Mouse (Mus musculus): ENCODE data around the gene Tmem240.
"Not testable (repeated sequence)": the region's sequence is repeated elsewhere in the genome, so short reads cannot be mapped to it uniquely, and the experiment has no call there.

The Tmem240 gene

GRCm38 (mm10) chr4:155734350-155734941, at the start of gene Tmem240:
Gene Tmem240 (plus strand): TSS chr4:155734800.
- Histone ChIP-seq H3K36me3 (ENCODE audit: insufficient read depth, low read length) (peaks cover 55% of the 10 kb centered on the region), H3K9me3 (ENCODE audit: low read length) (no peaks in the 10 kb centered on the region), H3K4me3 (replicated peaks; ENCODE audit: low read length) (peak within 1 kb of the TSS; percentile 84), H3K4me1 (replicated peaks; ENCODE audit: low read depth, low read length) (peaks cover 37% of the 10 kb centered on the region), H3K27me3 (ENCODE audit: insufficient read depth, low read length) (peaks cover 8% of the 10 kb centered on the region)
- TF ChIP-seq POU5F1 (IDR thresholded peaks at IDR 0.05; ENCODE audit: borderline replicate concordance, low read length) (no peak), CTCF (conservative IDR thresholded peaks at IDR 0.05; ENCODE audit: low read length) (no peak), NANOG (IDR thresholded peaks at IDR 0.05; ENCODE audit: borderline replicate concordance, low read length) (no peak)

- H3K4me1 ChIP-seq (replicated peaks; ENCODE audit: low read depth, low read length); H3K27me3 ChIP-seq (ENCODE audit: insufficient read depth, low read length); H3K36me3 ChIP-seq (ENCODE audit: insufficient read depth, low read length); H3K4me3 ChIP-seq (replicated peaks; ENCODE audit: low read length): not testable (repeated sequence)
- peaks cover 66% of the 10 kb centered on the region for H3K9me3 ChIP-seq (ENCODE audit: low read length)
Measured at GRCm38 (mm10) chr4:155687764-155688163, 46.8 kb upstream of the Tmem240 start.

- Histone ChIP-seq H3K27me3 (ENCODE audit: insufficient read depth, low read length) (no peaks in the 10 kb centered on the region), H3K9me3 (ENCODE audit: low read length) (peaks cover 44% of the 10 kb centered on the region), H3K4me1 (replicated peaks; ENCODE audit: low read depth, low read length) (peaks cover 27% of the 10 kb centered on the region), H3K36me3 (ENCODE audit: insufficient read depth, low read length) (peaks cover 7% of the 10 kb centered on the region), H3K4me3 (replicated peaks; ENCODE audit: low read length) (no peak overlapping the region)
- no peak for TF ChIP-seq CTCF (conservative IDR thresholded peaks at IDR 0.05; ENCODE audit: low read length)
- TF ChIP-seq NANOG (IDR thresholded peaks at IDR 0.05; ENCODE audit: borderline replicate concordance, low read length) = no peak
- TF ChIP-seq POU5F1 (IDR thresholded peaks at IDR 0.05; ENCODE audit: borderline replicate concordance, low read length) = no peak
Measured at GRCm38 (mm10) chr4:155690571-155691375, 43.8 kb upstream of the Tmem240 start.

GRCm38 (mm10) chr4:155692421-155692820, 42.2 kb upstream of the Tmem240 start:
- Histone ChIP-seq H3K9me3 (ENCODE audit: low read length) (peaks cover 27% of the 10 kb centered on the region), H3K4me3 (replicated peaks; ENCODE audit: low read length) (no peak overlapping the region), H3K27me3 (ENCODE audit: insufficient read depth, low read length) (no peaks in the 10 kb centered on the region), H3K36me3 (ENCODE audit: insufficient read depth, low read length) (peaks cover 20% of the 10 kb centered on the region), H3K4me1 (replicated peaks; ENCODE audit: low read depth, low read length) (peaks cover 42% of the 10 kb centered on the region)
- TF ChIP-seq CTCF (conservative IDR thresholded peaks at IDR 0.05; ENCODE audit: low read length) = no peak
- TF ChIP-seq NANOG (IDR thresholded peaks at IDR 0.05; ENCODE audit: borderline replicate concordance, low read length) = no peak
- no peak for TF ChIP-seq POU5F1 (IDR thresholded peaks at IDR 0.05; ENCODE audit: borderline replicate concordance, low read length)

GRCm38 (mm10) chr4:155694111-155694481, 40.5 kb upstream of the Tmem240 start, which contains the start of gene Fndc10:
Gene Fndc10 (plus strand): TSS chr4:155694342.
- H3K9me3 ChIP-seq (ENCODE audit: low read length) = peaks cover 11% of the 10 kb centered on the region
- TF ChIP-seq POU5F1 (IDR thresholded peaks at IDR 0.05; ENCODE audit: borderline replicate concordance, low read length) (no peak), NANOG (IDR thresholded peaks at IDR 0.05; ENCODE audit: borderline replicate concordance, low read length) (no peak), CTCF (conservative IDR thresholded peaks at IDR 0.05; ENCODE audit: low read length) (no peak)
- H3K4me1 ChIP-seq (replicated peaks; ENCODE audit: low read depth, low read length) = peaks cover 52% of the 10 kb centered on the region
- no peaks in the 10 kb centered on the region for H3K27me3 ChIP-seq (ENCODE audit: insufficient read depth, low read length)
- H3K4me3 ChIP-seq (replicated peaks; ENCODE audit: low read length) = peak within 1 kb of the TSS; percentile 89
- H3K36me3 ChIP-seq (ENCODE audit: insufficient read depth, low read length) = peaks cover 25% of the 10 kb centered on the region

- Histone ChIP-seq H3K27me3 (ENCODE audit: insufficient read depth, low read length) (no peaks in the 10 kb centered on the region), H3K4me1 (replicated peaks; ENCODE audit: low read depth, low read length) (peaks cover 56% of the 10 kb centered on the region), H3K9me3 (ENCODE audit: low read length) (peaks cover 7% of the 10 kb centered on the region; the same call in 1 of the 2 replicates), H3K4me3 (replicated peaks; ENCODE audit: low read length) (peak overlapping the region; percentile 89), H3K36me3 (ENCODE audit: insufficient read depth, low read length) (peaks cover 27% of the 10 kb centered on the region)
- TF ChIP-seq CTCF (conservative IDR thresholded peaks at IDR 0.05; ENCODE audit: low read length) (no peak), NANOG (IDR thresholded peaks at IDR 0.05; ENCODE audit: borderline replicate concordance, low read length) (no peak), POU5F1 (IDR thresholded peaks at IDR 0.05; ENCODE audit: borderline replicate concordance, low read length) (no peak)
Measured at GRCm38 (mm10) chr4:155694482-155695401, 39.9 kb upstream of the Tmem240 start.

- H3K27me3 ChIP-seq (ENCODE audit: insufficient read depth, low read length) = no peaks in the 10 kb centered on the region
- peak overlapping the region; percentile 89 for H3K4me3 ChIP-seq (replicated peaks; ENCODE audit: low read length)
- peaks cover 30% of the 10 kb centered on the region for H3K36me3 ChIP-seq (ENCODE audit: insufficient read depth, low read length)
- peaks cover 59% of the 10 kb centered on the region for H3K4me1 ChIP-seq (replicated peaks; ENCODE audit: low read depth, low read length)
- peaks cover 4% of the 10 kb centered on the region; the same call in 1 of the 2 replicates for H3K9me3 ChIP-seq (ENCODE audit: low read length)
- no peak for TF ChIP-seq NANOG (IDR thresholded peaks at IDR 0.05; ENCODE audit: borderline replicate concordance, low read length)
- no peak for TF ChIP-seq CTCF (conservative IDR thresholded peaks at IDR 0.05; ENCODE audit: low read length)
- TF ChIP-seq POU5F1 (IDR thresholded peaks at IDR 0.05; ENCODE audit: borderline replicate concordance, low read length) = no peak
Measured at GRCm38 (mm10) chr4:155695531-155696062, 39.0 kb upstream of the Tmem240 start.

Measured in E14TG2a.4 (cell line).